Mouse (Mus musculus) layer of hippocampus, postnatal 36 days (tissue): Measurements from ENCODE around the gene Mrpl45. TPM values are rescaled to one million over a fixed set of nuclear protein-coding genes. Genes with fewer than 3 reads are reported as not detected.
"Not testable (repeated sequence)": the region's sequence is repeated elsewhere in the genome, so short reads cannot be mapped to it uniquely, and the experiment has no call there.

Experiments
- DNase-seq, 2 experiments: peaks; one replicate each; pipeline ENCODE4 v3.0.0; 2022
- total RNA-seq, 2 experiments: library from RNA; stranded (reverse); gene quantifications; 2 replicates each; pipeline ENCODE4 v1.2.3; 2021

Gene Mrpl45
- 10 to 100 TPM; 26.8 to 27.4 TPM for total RNA-seq

GRCm38 (mm10) chr11:97315504-97316503 is at the start of gene Mrpl45:
Gene Mrpl45, plus strand, starts transcription at chr11:97315716.
- peak; percentile 98 for DNase-seq

DNA sequence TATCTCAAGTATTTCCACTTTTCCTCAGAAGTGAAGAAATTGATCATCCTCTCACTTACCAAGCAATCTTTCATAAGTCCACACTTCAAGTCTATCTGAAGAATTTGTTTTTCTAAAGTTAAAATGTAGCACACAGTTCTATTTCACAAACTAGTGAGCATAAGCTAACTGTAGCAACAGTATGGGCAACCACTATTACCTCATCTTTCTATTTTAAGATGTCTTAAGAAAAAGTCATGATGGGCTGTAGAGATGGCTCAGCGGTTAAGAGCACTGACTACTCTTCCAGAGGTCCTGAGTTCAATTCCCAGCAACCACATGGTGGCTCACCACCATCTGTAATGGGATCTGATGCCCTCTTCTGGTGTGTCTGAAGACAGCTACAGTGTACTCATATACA is 49.0 kb upstream of the Mrpl45 start:
- not testable (repeated sequence) for DNase-seq

DNA sequence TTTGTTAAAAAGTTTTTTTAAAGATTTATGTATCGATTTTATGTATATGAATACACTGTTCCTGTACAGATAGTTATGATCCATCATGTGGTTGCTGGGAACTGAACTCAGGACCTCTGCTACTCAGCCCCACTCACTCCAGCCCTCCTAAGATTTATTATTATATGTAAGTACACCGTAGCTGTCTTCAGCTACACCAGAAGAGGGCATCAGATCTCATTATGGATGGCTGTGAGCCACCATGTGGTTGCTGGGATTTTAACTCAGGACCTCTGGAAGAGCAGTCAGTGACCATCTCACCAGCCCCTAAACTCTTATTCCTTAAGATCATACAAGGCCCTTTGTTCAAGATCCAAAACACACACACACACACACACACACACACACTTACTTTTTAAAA is 45.5 kb upstream of the Mrpl45 start:
- DNase-seq: not testable (repeated sequence)

DNA sequence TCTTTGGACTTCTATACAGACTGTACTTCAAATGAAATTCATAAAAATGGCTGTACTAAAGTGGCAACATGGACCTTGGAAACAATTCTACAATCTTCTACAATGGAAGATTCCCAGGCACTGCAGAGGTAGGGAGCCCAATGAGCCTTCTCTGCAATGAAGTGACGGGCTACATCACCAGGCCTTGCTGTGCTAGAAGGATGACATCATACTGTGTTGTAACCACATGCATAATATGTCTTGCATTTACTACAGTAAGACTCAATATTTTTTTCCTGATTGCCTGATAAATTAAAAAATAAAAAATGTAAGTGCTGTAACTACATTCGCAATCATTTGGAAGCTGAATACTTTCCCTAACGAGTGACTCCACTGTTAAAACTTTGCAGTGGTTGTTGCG is 42.7 kb upstream of the Mrpl45 start:
- DNase-seq: no peak

- no peak for DNase-seq
Observed at GRCm38 (mm10) chr11:97273613-97274012, 41.9 kb upstream of the Mrpl45 start.

DNA sequence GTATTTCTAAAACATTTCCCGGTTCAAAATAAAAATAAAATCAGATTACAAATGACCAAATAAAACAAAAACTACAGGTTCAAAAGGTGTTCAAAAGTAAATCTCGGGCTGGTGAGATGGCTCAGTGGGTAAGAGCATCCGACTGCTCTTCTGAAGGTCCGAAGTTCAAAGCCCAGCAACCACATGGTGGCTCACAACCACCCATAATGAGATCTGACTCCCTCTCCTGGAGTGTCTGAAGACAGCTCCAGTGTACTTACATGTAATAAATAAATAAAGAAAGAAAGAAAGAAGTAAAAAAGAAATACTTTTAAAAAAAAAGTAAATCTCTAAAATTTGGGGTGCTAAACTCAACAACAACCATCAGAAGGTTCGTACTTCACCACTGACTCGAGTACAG is 40.6 kb upstream of the Mrpl45 start:
- DNase-seq: not testable (repeated sequence)

GRCm38 (mm10) chr11:97275349-97275748 is 40.2 kb upstream of the Mrpl45 start:
- DNase-seq: no peak

- no peak for DNase-seq
Observed at GRCm38 (mm10) chr11:97276019-97276418, 39.5 kb upstream of the Mrpl45 start.

DNA sequence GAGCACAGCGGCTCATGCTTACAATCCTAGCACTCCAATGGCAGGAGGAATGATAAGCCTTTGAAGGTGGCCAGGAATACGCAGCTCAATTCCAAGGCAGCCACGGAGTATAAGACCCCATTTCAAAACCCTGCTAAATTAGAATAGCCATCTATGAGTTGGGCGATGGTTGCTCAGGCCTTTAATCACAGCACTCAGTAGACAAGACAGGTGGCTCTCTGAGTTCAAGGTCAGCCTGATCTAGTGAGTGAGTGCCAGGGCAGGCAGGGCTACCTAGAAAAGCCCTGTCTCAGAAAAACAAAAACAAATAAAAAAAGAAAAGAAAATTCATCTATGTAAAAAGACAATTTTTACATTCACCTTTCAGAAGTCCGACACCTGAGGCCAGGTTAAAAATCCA is 38.4 kb upstream of the Mrpl45 start:
- DNase-seq: no peak

DNA sequence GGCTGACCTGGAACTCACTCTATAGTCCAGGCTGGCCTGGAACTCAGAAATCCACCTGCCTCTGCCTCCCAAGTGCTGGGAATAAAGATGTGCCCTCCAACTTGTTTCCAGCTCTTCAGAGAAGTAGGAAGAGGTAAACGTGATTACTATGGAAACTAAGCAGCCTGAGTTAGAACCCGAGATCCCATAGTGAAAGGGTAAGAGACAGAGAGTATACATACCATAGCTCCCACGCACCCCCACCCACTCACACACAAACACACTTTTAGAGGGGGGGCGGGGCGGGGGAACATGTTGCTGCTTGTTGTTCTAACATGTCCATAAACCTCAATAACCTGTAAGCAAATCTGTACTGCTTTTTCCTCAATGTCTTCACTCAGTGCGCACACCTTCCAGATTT is 37.1 kb upstream of the Mrpl45 start:
- no peak for DNase-seq

DNA sequence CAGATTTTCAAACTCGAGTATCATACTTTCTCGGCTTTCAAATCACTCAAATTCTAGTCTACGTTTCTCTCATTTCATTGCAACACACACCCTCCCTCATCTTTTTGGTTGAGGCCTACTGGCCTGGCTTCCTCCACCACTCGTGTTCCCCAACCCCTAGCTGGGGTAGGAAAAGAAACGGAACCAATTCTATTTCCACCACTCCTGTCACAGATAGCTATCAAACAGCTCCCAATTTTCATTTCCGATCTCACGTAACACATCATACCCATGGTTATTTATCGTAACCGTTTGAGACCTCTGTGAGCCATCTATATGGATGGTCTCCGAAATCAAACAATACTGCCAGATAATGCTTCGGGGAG is 36.5 kb upstream of the Mrpl45 start:
- no peak for DNase-seq

DNA sequence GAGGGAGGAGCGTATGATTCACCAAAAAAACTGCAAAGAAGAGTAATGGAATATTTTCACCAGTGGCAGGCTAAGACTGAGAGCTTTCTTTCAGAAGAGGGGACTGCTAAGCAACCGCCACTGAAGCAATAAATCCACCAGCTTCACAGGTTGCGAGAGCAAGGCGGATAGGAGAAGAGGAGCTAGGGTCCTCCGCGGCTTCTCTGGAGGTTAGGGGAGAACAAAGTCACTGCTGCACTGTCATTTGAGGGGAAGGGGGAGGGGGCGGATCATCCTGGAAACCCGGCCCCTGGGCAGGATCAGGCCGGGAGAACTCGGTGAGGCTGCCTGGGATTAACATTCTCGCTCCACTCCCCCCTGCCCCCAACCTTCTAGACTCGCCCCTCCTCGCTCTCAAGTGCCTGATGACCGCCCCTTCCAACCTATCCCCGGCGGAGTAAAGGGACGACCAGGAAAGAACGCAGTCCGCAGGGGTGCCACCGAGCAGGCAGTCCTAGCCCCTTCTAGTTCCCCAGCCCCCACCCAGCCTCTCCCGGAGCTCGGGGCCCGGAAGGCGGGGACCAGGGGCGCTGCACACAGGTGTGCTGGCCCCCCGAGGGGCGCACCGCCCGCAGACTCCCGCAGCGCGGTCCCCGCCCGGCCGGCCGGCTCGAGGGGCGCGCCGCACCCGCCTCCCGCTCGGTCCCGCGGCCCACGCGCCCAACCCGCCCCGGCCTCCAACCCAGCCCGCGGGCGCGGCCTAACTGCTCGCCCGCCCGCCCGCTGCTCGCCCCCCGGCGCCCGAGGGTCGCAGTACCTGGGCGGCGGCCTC is 35.9 kb upstream of the Mrpl45 start:
- peak; percentile 52 to 56 for DNase-seq

DNA sequence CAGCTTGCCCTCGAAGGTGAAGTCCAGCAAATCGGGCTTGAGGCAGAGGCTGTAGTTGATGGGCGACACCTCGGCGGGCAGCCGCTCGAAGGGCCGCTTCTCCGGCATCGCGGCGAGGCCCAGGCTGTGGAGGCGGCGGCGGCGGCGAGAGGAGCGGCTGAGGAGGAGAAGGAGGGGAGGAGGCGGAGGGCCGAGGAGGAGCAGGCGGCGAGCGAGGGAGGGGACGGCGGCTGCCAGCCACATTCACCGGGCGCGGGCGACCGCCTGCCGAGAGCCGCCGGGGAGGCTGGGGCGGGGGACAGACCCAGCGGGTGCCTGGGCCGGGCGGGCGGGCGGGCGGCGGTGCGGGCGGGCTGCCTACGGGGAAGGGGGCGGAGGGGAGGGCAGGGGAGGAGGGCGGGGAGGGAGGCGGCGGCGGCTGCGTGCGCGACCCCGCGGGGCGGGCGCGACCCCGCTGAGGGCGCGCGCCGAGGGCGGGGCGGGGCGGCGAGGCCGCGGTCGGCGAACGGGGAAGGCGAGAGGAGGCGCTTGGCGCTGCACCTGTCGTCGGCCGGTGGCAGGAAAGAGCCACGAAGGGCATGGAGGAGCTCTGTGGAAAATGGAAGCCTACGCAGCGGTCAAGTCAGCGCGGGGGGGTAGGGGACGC is 35.2 kb upstream of the Mrpl45 start, which contains the start of gene Npepps:
Gene Npepps (minus strand): TSS at position 423 of the 646 bp plus-strand sequence.
- peak; percentile 71 to 74 for DNase-seq

DNA sequence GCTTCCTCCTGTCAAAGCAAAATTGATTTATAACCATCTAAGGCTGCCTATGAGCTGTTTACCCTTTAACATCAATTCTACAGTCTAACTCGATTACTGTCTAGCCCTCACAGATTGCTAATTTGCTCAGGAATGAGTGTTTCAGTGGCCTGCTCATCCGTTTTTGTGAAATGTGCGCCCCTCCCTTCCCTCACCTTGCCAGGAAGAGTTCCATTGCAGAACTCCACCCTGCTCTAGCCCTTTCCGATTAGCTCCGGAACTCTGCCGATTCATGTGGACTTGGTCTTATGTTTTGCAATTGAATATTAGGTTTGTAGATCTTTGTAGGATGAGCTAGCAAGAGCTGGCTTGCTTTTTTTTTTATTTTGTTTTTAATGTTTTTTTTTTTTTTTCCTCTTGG is 33.3 kb upstream of the Mrpl45 start:
- no peak for DNase-seq

DNA sequence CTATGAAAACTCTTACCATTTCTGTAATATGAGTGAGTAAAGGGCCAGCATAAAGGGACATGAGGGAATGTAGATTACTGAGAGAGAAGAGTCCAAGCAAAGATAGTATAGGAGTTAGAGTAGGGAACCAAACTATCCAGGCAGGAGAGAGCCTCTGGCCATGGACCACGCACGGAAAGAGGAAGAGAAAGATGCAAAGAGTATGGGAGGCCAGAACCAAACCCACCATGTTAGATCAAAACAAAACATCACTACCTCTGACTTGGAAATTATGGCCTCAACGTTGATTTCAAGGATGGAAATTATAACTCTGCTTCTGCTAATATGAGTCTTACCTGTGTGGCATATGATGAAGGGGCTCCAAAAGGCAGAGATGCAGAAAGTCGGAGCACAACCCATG is 30.7 kb upstream of the Mrpl45 start:
- DNase-seq: no peak

DNA sequence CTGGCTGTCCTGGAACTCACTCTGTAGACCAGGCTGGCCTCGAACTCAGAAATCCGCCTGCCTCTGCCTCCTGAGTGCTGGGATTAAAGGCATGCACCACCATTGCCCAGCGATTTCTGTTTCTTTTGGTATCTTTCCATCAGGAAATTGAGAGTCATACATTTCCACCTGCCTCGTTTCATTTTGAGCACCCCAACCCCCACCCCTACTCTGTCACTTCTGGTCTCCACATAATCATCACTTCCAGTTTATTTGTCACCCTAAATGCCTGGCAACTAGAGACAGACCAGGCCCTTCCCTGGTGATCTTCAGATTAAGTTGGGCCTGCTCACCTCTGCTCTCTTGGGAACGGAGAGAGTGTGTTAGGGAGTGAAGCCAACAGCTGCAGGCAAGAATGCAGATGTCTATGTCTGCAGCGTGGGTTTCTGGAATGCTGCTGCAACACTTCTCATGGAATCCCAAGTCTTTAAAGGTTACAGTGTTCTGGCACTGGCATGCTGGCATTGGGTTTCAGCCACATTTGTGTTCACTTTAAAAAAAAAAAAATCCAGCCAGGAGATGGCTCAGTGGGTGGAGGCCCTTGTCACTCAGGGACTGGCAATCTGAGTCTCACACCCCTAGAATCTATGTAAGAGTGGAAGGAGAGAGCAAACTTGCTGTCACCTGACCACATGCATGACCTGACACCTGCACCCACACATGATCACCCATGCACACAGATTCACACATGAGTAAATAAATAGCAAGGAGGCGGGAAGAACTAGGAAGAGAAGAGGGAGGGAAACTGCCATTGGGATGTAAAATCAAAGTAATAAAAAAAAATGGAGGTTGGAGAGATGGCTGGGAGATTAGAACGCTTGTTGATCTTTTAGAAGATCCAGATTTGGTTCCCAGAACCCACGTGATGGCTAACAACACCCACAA is 29.4 kb upstream of the Mrpl45 start:
- DNase-seq: no peak

GRCm38 (mm10) chr11:97286973-97287372 is 28.5 kb upstream of the Mrpl45 start:
- no peak for DNase-seq

DNA sequence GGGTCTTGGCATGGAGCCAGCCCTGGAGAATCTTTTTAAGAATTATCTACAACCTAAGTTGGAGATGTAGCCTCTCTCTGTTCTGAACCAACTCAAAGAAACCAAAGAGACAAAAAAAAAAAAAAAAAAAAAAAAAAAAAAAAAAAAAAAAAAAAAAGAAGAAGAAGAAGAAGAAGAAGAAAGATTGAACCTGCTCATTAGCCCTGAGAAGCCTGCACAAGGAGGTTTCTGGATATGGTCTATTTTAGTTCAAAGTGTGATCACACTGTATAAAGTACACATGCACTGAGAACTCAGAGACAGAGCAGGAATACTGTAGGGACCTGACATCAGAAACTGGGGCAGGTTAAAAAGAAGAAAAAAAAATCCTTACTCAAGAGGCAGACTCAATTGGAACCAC is 27.9 kb upstream of the Mrpl45 start:
- DNase-seq: no peak

DNA sequence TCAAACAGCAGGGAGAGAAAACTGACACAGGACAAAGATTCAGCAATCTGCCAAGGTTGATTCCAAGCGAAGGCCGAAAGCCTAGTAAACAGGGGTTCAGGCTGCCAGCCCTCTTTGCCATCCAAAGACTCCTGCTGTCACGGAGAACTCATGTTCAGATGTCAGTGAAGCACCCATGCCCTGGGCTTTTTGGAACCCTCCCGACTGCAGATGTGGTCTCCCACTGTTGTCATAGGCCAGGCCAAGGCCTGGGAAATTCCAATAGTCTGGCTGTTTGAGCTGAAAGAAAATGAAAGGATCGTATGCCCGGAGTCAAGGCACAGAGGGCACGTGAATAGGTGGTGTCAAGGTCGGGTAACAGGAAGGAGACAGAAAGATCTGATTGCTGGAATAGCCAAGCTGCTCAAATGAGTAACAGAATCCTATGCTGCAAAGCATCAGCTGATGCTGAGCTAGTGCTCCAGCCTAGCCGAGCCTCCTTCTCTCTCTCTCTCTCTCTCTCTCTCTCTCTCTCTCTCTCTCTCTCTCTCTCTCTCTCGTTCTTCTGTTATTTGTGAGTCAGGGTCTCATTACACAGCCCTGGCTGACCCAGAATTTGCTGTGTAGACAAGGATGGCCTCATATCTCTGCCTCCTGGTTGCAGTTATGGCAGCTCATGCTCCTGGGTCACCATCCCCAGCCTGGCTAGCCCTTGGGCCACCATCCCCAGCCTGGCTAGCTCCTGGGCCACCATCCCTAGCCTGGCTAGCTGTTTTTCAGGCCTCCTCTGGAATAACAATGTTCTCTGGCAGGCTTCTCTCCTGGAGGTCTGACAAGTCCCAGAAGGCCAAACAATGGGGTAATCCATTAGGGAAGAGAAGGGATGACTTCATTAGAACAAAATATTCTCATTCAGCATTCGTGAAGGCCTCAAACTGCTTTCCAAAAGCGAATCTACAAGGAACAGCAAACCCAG is 26.0 kb upstream of the Mrpl45 start:
- DNase-seq: peak; percentile 50

DNA sequence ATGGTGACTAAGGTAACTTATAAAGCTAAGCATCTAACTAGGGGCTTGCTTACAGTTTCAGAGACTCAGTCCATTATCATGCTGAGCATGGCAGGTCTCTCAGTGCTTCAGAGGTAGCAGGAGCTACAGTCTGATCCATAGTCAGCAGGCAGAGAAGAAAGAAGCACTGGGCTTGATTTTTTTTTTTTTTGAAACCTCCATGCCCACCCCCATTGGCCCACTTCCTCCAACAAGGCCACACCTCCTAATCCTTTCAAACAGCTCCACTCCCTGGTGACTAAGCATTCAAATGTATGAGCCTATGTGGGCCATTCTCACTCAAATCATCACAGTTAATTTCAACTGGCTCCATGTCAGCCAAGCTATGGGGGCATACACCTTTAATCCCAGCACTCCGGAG is 22.8 kb upstream of the Mrpl45 start:
- DNase-seq: no peak
